Mouse (Mus musculus): ENCODE measurements around the gene H2-DMb1.

- no peak for TF ChIP-seq CTCF (conservative IDR thresholded peaks at IDR 0.05; ENCODE audit: low read length)
- no peak for TF ChIP-seq NANOG (IDR thresholded peaks at IDR 0.05; ENCODE audit: borderline replicate concordance, low read length)
- no peak for TF ChIP-seq POU5F1 (IDR thresholded peaks at IDR 0.05; ENCODE audit: borderline replicate concordance, low read length)
These were observed 15.3 kb upstream of the H2-DMb1 start for GRCm38 (mm10) chr17:34137601-34138000.
